Mouse (Mus musculus) olfactory bulb, adult 2 months (tissue): ENCODE data around the gene Olfr304.

ENCODE experiments used
- CTCF ChIP-seq: fragments of 200-500 bp; IDR thresholded peaks from 2 replicates; pipeline ENCODE4 v1.5.1; 2012; ENCODE audit warnings: low read depth, mild to moderate bottlenecking, low read length, moderate library complexity; ENCODE audit not compliant: insufficient read depth
- POLR2A ChIP-seq: fragments of 200-500 bp; IDR thresholded peaks from 2 replicates; pipeline ENCODE4 v1.6.1; 2012; ENCODE audit warnings: mild to moderate bottlenecking, low read depth, low read length, moderate library complexity; ENCODE audit not compliant: insufficient read depth

- no peak for TF ChIP-seq CTCF
- no peak for TF ChIP-seq POLR2A
Observed at GRCm38 (mm10) chr7:86403546-86403945, 17.1 kb upstream of the Olfr304 start, which contains the start of gene Olfr301.
